Mouse (Mus musculus): ENCODE results near the gene Olfr998.

GRCm38 (mm10) chr2:85561187-85561586, 27.6 kb upstream of the Olfr998 start:
- no peak for TF ChIP-seq CHD2 (IDR thresholded peaks at IDR 0.05; ENCODE audit: low read depth, low read length)
- no peak for TF ChIP-seq MAFK (IDR thresholded peaks at IDR 0.05; ENCODE audit: insufficient read depth, low read depth, low read length)
- TF ChIP-seq ZNF384 (IDR thresholded peaks at IDR 0.05; ENCODE audit: low read depth, low read length): no peak
- TF ChIP-seq HCFC1 (IDR thresholded peaks at IDR 0.05; ENCODE audit: borderline replicate concordance, insufficient read depth, low read length): no peak
